26 mouse cellular contexts compared by ENCODE assay signal in genomic region chr14:79120681-79121080, GRCm38 (mm10).
"Had no signal": no experiment of that assay in that cellular context is flagged by ENCODE, and none has a peak within 500 bp of the region (broad histone marks: within the 10 kb centered on the region; RNA-seq: fewer than 3 reads in every experiment).

No protein-coding gene starts in this region.

- H3K27ac ChIP-seq: heart, embryonic 10.5 days; hindbrain, embryonic 10.5 days; hindbrain, embryonic 12.5 days; hindbrain, embryonic 14.5 days; intestine, embryonic 15.5 days; kidney, embryonic 15.5 days; kidney, postnatal 0 days; limb, embryonic 13.5 days; limb, embryonic 15.5 days; liver, embryonic 13.5 days; liver, embryonic 15.5 days had no signal

- DNase-seq: gastrocnemius, postnatal 10 days; gastrocnemius, postnatal 25 days; heart, adult 18-20 months; heart, postnatal 10 days; heart, postnatal 4 days; kidney, adult 18-20 months; kidney, adult 9 months; kidney, postnatal 14 days; kidney, postnatal 36 days; layer of hippocampus, adult 9-11 months; layer of hippocampus, postnatal 36 days; left cerebral cortex, postnatal 4 days; liver, embryonic 13.5 days; liver, postnatal 0 days; lung, adult 2 months had no signal

- H3K4me3 ChIP-seq: heart, embryonic 10.5 days; heart, embryonic 12.5 days; hindbrain, embryonic 10.5 days; hindbrain, embryonic 12.5 days; intestine, embryonic 15.5 days; kidney, embryonic 15.5 days; limb, embryonic 13.5 days; limb, embryonic 15.5 days; liver, embryonic 13.5 days; liver, embryonic 15.5 days had no signal
